Mouse (Mus musculus): ENCODE results near the gene Scgb1a1. TPM values are rescaled to one million over a fixed set of nuclear protein-coding genes. Genes with fewer than 3 reads are reported as not detected.
"Not testable (repeated sequence)": the region's sequence is repeated elsewhere in the genome, so short reads cannot be mapped to it uniquely, and the experiment has no call there.

Scgb1a1 gene
- not detected in 2 replicates for polyA plus RNA-seq (2014; fragmentation: Nextera tagmentation; extraction: Ambion mirVana)

- no peak within 1 kb of the TSS for H3K9ac ChIP-seq (ENCODE audit: low read depth, low read length)
- H3K27me3 ChIP-seq (ENCODE audit: control insufficient read depth, insufficient read depth, low read length), result no peaks in the 10 kb centered on the region
- H3K4me1 ChIP-seq (ENCODE audit: control insufficient read depth, insufficient read depth, low read length), result no peaks in the 10 kb centered on the region
- ATAC-seq (ENCODE audit: low FRiP score, low TSS enrichment), result no peak
- H3K36me3 ChIP-seq (ENCODE audit: control insufficient read depth, insufficient read depth, low read length), result no peaks in the 10 kb centered on the region
- WGBS, result 81% methylated on average over 4 of the region's 4 CpGs
- H3K27ac ChIP-seq (ENCODE audit: low read depth, low read length), result no peak within 1 kb of the TSS
- H3K9me3 ChIP-seq (ENCODE audit: control insufficient read depth, low read length), result no peaks in the 10 kb centered on the region
- H3K4me3 ChIP-seq (ENCODE audit: low read length), result no peak within 1 kb of the TSS
- no peak within 1 kb of the TSS for H3K4me2 ChIP-seq (replicated peaks; ENCODE audit: low read depth, low read length)
Measured at GRCm38 (mm10) chr19:9087821-9088220, at the start of gene Scgb1a1. Gene Scgb1a1 (minus strand): TSS chr19:9087958.

DNA sequence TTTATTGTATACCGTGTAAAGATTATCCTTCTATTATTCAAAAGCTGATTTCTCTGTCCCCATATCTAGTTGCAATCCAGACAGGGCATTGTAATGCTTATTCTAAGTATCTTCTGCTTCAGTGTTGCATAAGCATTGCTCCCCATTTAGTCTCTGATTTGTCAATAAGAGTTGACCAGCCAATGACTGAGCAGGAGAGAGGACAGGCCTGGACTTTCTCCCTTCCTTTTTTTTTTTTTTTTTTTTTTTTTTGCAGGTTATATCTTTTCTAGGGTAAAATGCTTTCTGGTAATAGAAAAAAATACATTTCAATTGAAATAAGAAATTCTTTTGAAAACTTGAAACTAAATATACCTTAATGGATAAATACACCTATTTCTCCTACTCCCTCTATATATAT lies 49.4 kb upstream of the Scgb1a1 start:
- H3K4me1 ChIP-seq (ENCODE audit: control insufficient read depth, insufficient read depth, low read length), result 0 out of 2 replicates have a peak, but pooled peaks cover 8% of the 10 kb centered on the region
- no peak overlapping the region for H3K27ac ChIP-seq (ENCODE audit: low read depth, low read length)
- H3K4me2 ChIP-seq (replicated peaks; ENCODE audit: low read depth, low read length), result no peak overlapping the region
- 91% methylated on average over 1 of the region's 1 CpGs for WGBS
- no peaks in the 10 kb centered on the region for H3K27me3 ChIP-seq (ENCODE audit: control insufficient read depth, insufficient read depth, low read length)
- H3K9me3 ChIP-seq (ENCODE audit: control insufficient read depth, low read length), result no peaks in the 10 kb centered on the region
- no peak overlapping the region for H3K9ac ChIP-seq (ENCODE audit: low read depth, low read length)
- H3K36me3 ChIP-seq (ENCODE audit: control insufficient read depth, insufficient read depth, low read length), result no peaks in the 10 kb centered on the region
- ATAC-seq (ENCODE audit: low FRiP score, low TSS enrichment), result no peak
- no peak overlapping the region for H3K4me3 ChIP-seq (ENCODE audit: low read length)

GRCm38 (mm10) chr19:9135512-9136331 lies 48.0 kb upstream of the Scgb1a1 start, which contains the start of gene Asrgl1:
Gene Asrgl1 (minus strand): TSS chr19:9135636.
- H3K27ac ChIP-seq (ENCODE audit: low read depth, low read length), result no peak within 1 kb of the TSS
- peak within 1 kb of the TSS; percentile 71 for H3K4me3 ChIP-seq (ENCODE audit: low read length)

DNA sequence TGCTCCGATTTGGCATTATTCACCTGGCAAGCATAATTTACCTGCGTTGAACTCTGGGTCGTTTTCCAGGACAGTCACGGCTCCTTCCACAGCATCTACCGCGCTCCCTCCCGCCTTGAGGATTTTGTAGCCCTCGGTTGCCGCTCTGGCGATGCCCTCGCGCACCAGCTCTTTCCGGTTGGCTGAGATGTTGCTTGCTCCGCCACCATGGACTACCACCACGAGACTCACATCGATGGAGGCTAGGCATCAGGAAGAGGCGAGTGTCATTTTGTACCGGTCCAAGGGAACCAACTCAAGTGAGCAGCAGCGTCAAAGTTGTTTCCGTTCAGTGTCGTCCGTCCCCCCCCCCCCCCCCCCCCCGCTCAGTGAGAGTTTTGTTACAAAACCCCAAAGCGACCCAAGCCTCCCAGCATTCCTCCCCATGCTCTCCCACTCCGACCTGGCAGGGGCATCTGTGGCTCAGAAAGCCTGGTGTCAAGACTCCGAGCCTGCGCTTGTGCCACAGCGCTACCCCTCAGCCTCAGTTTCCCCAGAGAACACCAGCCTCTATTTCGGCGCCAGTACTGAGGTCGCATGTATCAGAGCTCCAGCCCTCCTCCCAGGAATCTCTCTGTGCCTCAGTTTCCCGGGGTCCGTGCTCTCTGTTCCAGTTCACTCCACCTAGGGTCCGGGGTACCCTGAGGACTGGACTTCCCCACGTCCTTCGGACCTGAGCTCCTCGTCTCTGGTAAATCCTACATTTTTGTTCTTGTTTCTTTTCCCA lies 47.2 kb upstream of the Scgb1a1 start:
- no peaks in the 10 kb centered on the region for H3K9me3 ChIP-seq (ENCODE audit: control insufficient read depth, low read length)
- peak overlapping the region; percentile 66 for H3K9ac ChIP-seq (ENCODE audit: low read depth, low read length)
- H3K4me3 ChIP-seq (ENCODE audit: low read length), result peak overlapping the region; percentile 71
- no peaks in the 10 kb centered on the region for H3K36me3 ChIP-seq (ENCODE audit: control insufficient read depth, insufficient read depth, low read length)
- WGBS, result under 1% methylated on average over 34 of the region's 37 CpGs
- H3K27me3 ChIP-seq (ENCODE audit: control insufficient read depth, insufficient read depth, low read length), result no peaks in the 10 kb centered on the region
- 0 out of 2 replicates have a peak, but pooled peaks cover 8% of the 10 kb centered on the region for H3K4me1 ChIP-seq (ENCODE audit: control insufficient read depth, insufficient read depth, low read length)
- H3K27ac ChIP-seq (ENCODE audit: low read depth, low read length), result no peak overlapping the region
- peak overlapping the region; percentile 92 for H3K4me2 ChIP-seq (replicated peaks; ENCODE audit: low read depth, low read length)
- peak; percentile 81 for ATAC-seq (ENCODE audit: low FRiP score, low TSS enrichment)

More at GRCm38 (mm10) chr19:9135512-9136331, 48.0 kb upstream of the Scgb1a1 start, which contains the start of gene Asrgl1:
- no peaks in the 10 kb centered on the region for H3K36me3 ChIP-seq (ENCODE audit: control insufficient read depth, insufficient read depth, low read length)
- 0 out of 2 replicates have a peak, but pooled peaks cover 8% of the 10 kb centered on the region for H3K4me1 ChIP-seq (ENCODE audit: control insufficient read depth, insufficient read depth, low read length)
- no peaks in the 10 kb centered on the region for H3K9me3 ChIP-seq (ENCODE audit: control insufficient read depth, low read length)
- ATAC-seq (ENCODE audit: low FRiP score, low TSS enrichment), result peak; percentile 97
- H3K27me3 ChIP-seq (ENCODE audit: control insufficient read depth, insufficient read depth, low read length), result no peaks in the 10 kb centered on the region
- H3K9ac ChIP-seq (ENCODE audit: low read depth, low read length), result peak within 1 kb of the TSS; percentile 66
- WGBS, result 12% methylated on average over 31 of the region's 31 CpGs
- H3K4me2 ChIP-seq (replicated peaks; ENCODE audit: low read depth, low read length), result peak within 1 kb of the TSS; percentile 92

GRCm38 (mm10) chr19:9129996-9130395 lies 42.2 kb upstream of the Scgb1a1 start:
- WGBS, result 8% methylated on average over 1 of the region's 1 CpGs
- no peak overlapping the region for H3K9ac ChIP-seq (ENCODE audit: low read depth, low read length)
- no peaks in the 10 kb centered on the region for H3K9me3 ChIP-seq (ENCODE audit: control insufficient read depth, low read length)
- H3K4me2 ChIP-seq (replicated peaks; ENCODE audit: low read depth, low read length), result no peak overlapping the region
- H3K4me1 ChIP-seq (ENCODE audit: control insufficient read depth, insufficient read depth, low read length), result 0 out of 2 replicates have a peak, but pooled peaks cover 8% of the 10 kb centered on the region
- no peaks in the 10 kb centered on the region for H3K27me3 ChIP-seq (ENCODE audit: control insufficient read depth, insufficient read depth, low read length)
- no peak for ATAC-seq (ENCODE audit: low FRiP score, low TSS enrichment)
- H3K4me3 ChIP-seq (ENCODE audit: low read length), result no peak overlapping the region
- no peak overlapping the region for H3K27ac ChIP-seq (ENCODE audit: low read depth, low read length)
- no peaks in the 10 kb centered on the region for H3K36me3 ChIP-seq (ENCODE audit: control insufficient read depth, insufficient read depth, low read length)

DNA sequence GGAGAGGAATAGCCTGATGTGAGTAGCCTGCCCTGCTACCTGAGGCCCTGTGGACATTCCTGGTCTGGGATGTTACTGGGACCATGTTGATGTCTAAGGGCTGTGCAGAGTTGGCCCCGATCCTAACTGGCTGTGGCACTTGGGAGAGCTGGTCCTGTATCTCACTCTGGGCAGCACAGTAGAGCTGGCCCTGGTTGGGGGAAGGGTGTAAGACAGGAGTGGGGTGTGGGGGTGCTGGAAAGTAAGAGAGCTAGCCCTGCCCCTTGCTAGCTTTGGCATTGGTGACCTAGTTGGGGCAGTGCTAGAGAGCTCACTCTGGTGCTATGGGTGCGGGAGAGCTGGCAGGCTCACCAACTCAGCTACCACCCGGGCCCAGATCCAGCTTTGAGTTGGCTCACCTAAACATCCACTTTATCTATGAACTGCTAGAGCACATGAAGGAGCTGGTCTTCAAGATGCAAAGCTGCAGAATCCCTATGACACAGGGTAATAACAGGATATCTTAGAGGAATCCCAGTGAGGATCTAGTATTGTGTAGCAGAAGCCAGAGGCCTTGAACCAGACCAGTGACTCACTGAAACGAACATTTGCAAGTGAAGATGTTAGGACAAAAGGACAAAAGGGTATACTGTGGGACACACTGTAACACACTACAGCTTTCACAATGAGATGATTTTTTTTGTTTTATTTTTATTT lies 40.9 kb upstream of the Scgb1a1 start:
- no peak overlapping the region for H3K9ac ChIP-seq (ENCODE audit: low read depth, low read length)

DNA sequence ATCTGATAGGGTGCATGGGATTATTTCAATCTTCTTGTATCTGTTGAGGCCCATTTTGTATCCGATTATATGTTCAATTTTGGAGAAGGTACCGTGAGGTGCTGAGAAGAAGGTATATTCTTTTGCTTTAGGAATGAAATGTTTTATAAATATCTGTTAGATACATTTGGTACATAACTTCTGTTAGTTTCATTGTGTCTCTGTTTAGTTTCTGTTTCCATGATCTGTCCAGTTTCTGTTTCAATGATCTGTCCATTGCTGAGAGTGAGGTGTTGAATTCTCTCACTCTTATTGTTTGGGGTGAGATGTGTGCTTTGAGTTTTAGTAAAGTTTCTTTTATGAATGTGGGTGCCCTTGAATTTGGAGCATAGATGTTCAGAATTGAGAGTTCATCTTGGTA lies 36.2 kb upstream of the Scgb1a1 start:
- H3K9ac ChIP-seq (ENCODE audit: low read depth, low read length); H3K27me3 ChIP-seq (ENCODE audit: control insufficient read depth, insufficient read depth, low read length); H3K9me3 ChIP-seq (ENCODE audit: control insufficient read depth, low read length); H3K27ac ChIP-seq (ENCODE audit: low read depth, low read length); H3K4me2 ChIP-seq (replicated peaks; ENCODE audit: low read depth, low read length); ATAC-seq (ENCODE audit: low FRiP score, low TSS enrichment); H3K4me1 ChIP-seq (ENCODE audit: control insufficient read depth, insufficient read depth, low read length); H3K4me3 ChIP-seq (ENCODE audit: low read length); H3K36me3 ChIP-seq (ENCODE audit: control insufficient read depth, insufficient read depth, low read length): not testable (repeated sequence)
- 94% methylated on average over 2 of the region's 2 CpGs for WGBS

More for the DNA sequence above, 40.9 kb upstream of the Scgb1a1 start:
- Histone ChIP-seq H3K27ac (ENCODE audit: low read depth, low read length) (no peak overlapping the region), H3K4me1 (ENCODE audit: control insufficient read depth, insufficient read depth, low read length) (0 out of 2 replicates have a peak, but pooled peaks cover 3% of the 10 kb centered on the region), H3K4me2 (replicated peaks; ENCODE audit: low read depth, low read length) (no peak overlapping the region), H3K9me3 (ENCODE audit: control insufficient read depth, low read length) (no peaks in the 10 kb centered on the region), H3K36me3 (ENCODE audit: control insufficient read depth, insufficient read depth, low read length) (no peaks in the 10 kb centered on the region), H3K4me3 (ENCODE audit: low read length) (no peak overlapping the region), H3K27me3 (ENCODE audit: control insufficient read depth, insufficient read depth, low read length) (no peaks in the 10 kb centered on the region)
- whole genome bisulfite sequencing, result 90% methylated on average over 4 of the region's 4 CpGs
- no peak for ATAC-seq (ENCODE audit: low FRiP score, low TSS enrichment)

GRCm38 (mm10) chr19:9122390-9122789 lies 34.6 kb upstream of the Scgb1a1 start:
- no peak overlapping the region for H3K4me3 ChIP-seq (ENCODE audit: low read length)
- H3K27me3 ChIP-seq (ENCODE audit: control insufficient read depth, insufficient read depth, low read length), result no peaks in the 10 kb centered on the region
- no peaks in the 10 kb centered on the region for H3K9me3 ChIP-seq (ENCODE audit: control insufficient read depth, low read length)
- no peak overlapping the region for H3K27ac ChIP-seq (ENCODE audit: low read depth, low read length)
- no peaks in the 10 kb centered on the region for H3K4me1 ChIP-seq (ENCODE audit: control insufficient read depth, insufficient read depth, low read length)
- no peaks in the 10 kb centered on the region for H3K36me3 ChIP-seq (ENCODE audit: control insufficient read depth, insufficient read depth, low read length)
- H3K4me2 ChIP-seq (replicated peaks; ENCODE audit: low read depth, low read length), result no peak overlapping the region
- H3K9ac ChIP-seq (ENCODE audit: low read depth, low read length), result no peak overlapping the region
- WGBS, result 95% methylated on average over 1 of the region's 1 CpGs
- ATAC-seq (ENCODE audit: low FRiP score, low TSS enrichment), result no peak

All from kidney, embryonic 14.5 days (tissue).